Mouse (Mus musculus) liver, embryonic 15.5 days (tissue): Measurements from ENCODE around the gene Fam126b. TPM values are rescaled to one million over a fixed set of nuclear protein-coding genes. Genes with fewer than 3 reads are reported as not detected.
"Not testable (repeated sequence)": the region's sequence is repeated elsewhere in the genome, so short reads cannot be mapped to it uniquely, and the experiment has no call there.

Experiments
- ATAC-seq: fragments of 200-750 bp; cut with Nextera tagmentation; 2 replicates; pipeline ENCODE4 v1.8.0; 2017; ENCODE audit warnings: moderate number of reproducible peaks, mild to moderate bottlenecking, moderate library complexity; ENCODE audit not compliant: insufficient read depth
- H3K27ac ChIP-seq: fragments of 300-500 bp; sonication (generic); replicated peaks from 2 replicates; pipeline ENCODE4 v1.5.1; 2015; ENCODE audit warnings: mild to moderate bottlenecking, inconsistent platforms
- H3K27me3 ChIP-seq: fragments of 300-500 bp; sonication (generic); 2 replicates; pipeline ENCODE4 v1.6.1; 2015; ENCODE audit warnings: mild to moderate bottlenecking, inconsistent platforms
- H3K36me3 ChIP-seq: fragments of 300-500 bp; sonication (generic); replicated peaks from 2 replicates; pipeline ENCODE4 v1.6.1; 2015; ENCODE audit warnings: moderate library complexity, mild to moderate bottlenecking, inconsistent platforms
- H3K4me1 ChIP-seq: fragments of 300-500 bp; sonication (generic); replicated peaks from 2 replicates; pipeline ENCODE4 v1.6.1; 2015; ENCODE audit warnings: inconsistent platforms
- H3K4me2 ChIP-seq: fragments of 300-500 bp; sonication (generic); 2 replicates; pipeline ENCODE4 v1.6.1; 2015; ENCODE audit warnings: moderate library complexity, mild to moderate bottlenecking, inconsistent platforms
- H3K4me3 ChIP-seq: fragments of 300-500 bp; sonication (generic); replicated peaks from 2 replicates; pipeline ENCODE4 v1.5.1; 2015; ENCODE audit warnings: mild to moderate bottlenecking, inconsistent platforms
- H3K9ac ChIP-seq: fragments of 300-500 bp; sonication (generic); 2 replicates; pipeline ENCODE4 v1.6.1; 2015; ENCODE audit warnings: moderate library complexity, mild to moderate bottlenecking, inconsistent platforms
- H3K9me3 ChIP-seq: fragments of 300-500 bp; sonication (generic); replicated peaks from 2 replicates; pipeline ENCODE4 v1.6.1; 2016; ENCODE audit warnings: inconsistent platforms
- WGBS: fragments of 180-500 bp; shearing (Covaris S2); methylation state at CpG from one replicate; pipeline ENCODE4 v1.1.7; 2015; ENCODE audit warnings: mixed read lengths; ENCODE audit not compliant: insufficient replicate concordance; 5-methylcytosine and 5-hydroxymethylcytosine counted together
- polyA plus RNA-seq: library from polyadenylated mRNA; unstranded; fragments of >200 nt; fragmentation: Nextera tagmentation; extraction: Ambion mirVana; gene quantifications from 2 replicates; pipeline ENCODE4 v1.2.1, GENCODE M21; 2015

The Fam126b gene
- polyA plus RNA-seq: 3.5 and 3.6 TPM in 2 replicates

DNA sequence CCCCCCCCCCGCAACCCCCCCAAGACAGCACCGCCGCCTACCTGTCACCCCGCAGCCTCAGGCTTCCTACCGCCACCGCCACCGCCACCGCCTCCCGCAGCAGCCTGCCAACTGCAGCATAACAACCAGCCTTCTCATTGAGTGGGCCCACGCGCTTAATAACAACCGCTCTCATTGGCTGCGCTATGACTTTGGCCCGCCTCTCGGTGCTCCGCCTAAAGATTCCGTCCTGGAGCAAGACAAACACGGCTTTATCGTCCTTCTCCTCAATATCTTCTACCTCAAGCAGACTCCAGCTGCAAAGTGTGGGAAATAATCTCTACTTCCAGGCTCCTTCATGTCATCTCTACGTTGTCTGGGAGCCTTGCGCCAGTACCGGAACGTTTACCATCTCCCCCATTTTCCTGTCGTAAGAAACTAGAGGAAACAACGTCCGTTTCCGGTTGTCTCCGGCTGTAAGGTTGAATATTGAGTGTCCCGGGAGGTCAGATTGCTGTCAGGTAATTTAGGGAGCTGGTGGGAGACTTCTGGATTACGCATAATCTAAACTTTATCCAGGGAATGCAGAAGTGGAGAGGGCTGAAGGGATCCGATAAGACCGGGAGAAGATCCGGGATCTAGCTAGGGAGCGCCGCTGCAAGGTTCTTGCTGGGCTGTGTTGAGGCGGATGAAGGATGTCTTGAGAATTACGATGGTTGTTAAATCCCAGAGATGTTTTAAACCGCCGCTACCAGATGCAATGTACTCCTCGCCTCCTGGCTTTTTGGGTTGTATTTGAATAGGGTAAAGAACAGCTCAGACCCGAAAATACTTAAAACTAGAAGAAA, at the start of gene Fam126b, which contains the start of gene Ndufb3:
TSS of gene Fam126b (minus strand) at position 153 of the 827 bp plus-strand sequence.
TSS of gene Ndufb3 (plus strand) at position 214 of the 827 bp plus-strand sequence.
- Histone ChIP-seq H3K4me1 (peaks cover 19% of the 10 kb centered on the region), H3K4me3 (peak within 1 kb of the TSS; percentile 91), H3K36me3 (no peaks in the 10 kb centered on the region), H3K9ac (peak within 1 kb of the TSS; percentile 89), H3K9me3 (no peaks in the 10 kb centered on the region), H3K27ac (peak within 1 kb of the TSS; percentile 74), H3K4me2 (peak within 1 kb of the TSS; percentile 84), H3K27me3 (no peaks in the 10 kb centered on the region)
- WGBS: under 1% methylated on average over 41 of the region's 41 CpGs
- peak; percentile 98 for ATAC-seq

GRCm38 (mm10) chr1:58628847-58629246, 42.7 kb upstream of the Fam126b start:
- H3K36me3 ChIP-seq, H3K9me3 ChIP-seq, H3K4me1 ChIP-seq, H3K4me3 ChIP-seq, H3K27ac ChIP-seq, H3K4me2 ChIP-seq, H3K27me3 ChIP-seq, H3K9ac ChIP-seq, ATAC-seq: not testable (repeated sequence)
- 56% methylated on average over 2 of the region's 2 CpGs for WGBS

GRCm38 (mm10) chr1:58621996-58622748, 36.0 kb upstream of the Fam126b start:
- Histone ChIP-seq H3K4me3 (no peak overlapping the region), H3K9ac (no peak overlapping the region), H3K4me1 (no peaks in the 10 kb centered on the region), H3K27ac (no peak overlapping the region), H3K36me3 (no peaks in the 10 kb centered on the region), H3K27me3 (no peaks in the 10 kb centered on the region), H3K4me2 (no peak overlapping the region), H3K9me3 (no peaks in the 10 kb centered on the region)
- WGBS: 58% methylated on average over 7 of the region's 7 CpGs
- no peak for ATAC-seq

- H3K4me1 ChIP-seq: no peaks in the 10 kb centered on the region
- no peaks in the 10 kb centered on the region for H3K27me3 ChIP-seq
- H3K9ac ChIP-seq: no peak overlapping the region
- ATAC-seq: no peak
- no peak overlapping the region for H3K4me3 ChIP-seq
- no peak overlapping the region for H3K27ac ChIP-seq
- no peak overlapping the region for H3K4me2 ChIP-seq
- no peaks in the 10 kb centered on the region for H3K9me3 ChIP-seq
- no peaks in the 10 kb centered on the region for H3K36me3 ChIP-seq
- 73% methylated on average over 3 of the region's 3 CpGs for WGBS
Observed at GRCm38 (mm10) chr1:58621251-58621650, 35.1 kb upstream of the Fam126b start.

DNA sequence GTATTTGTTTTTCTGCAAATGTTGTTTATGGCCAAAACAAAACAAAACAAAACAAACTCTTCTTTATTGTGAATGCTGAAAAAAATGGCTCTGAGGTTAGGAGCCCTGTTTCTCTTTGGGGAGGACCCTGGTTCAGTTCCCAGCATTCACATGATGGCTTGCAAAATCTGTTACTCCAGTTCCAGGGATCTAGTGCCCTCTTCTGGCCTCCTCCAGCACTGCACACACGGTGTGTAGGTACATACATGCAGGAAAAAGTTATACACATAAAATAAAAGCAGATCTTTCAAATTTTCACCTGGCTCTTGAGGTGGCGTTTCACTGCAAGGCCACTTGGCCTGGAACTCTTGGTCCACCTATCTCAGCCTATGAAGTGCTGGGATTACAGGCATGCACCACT, 32.6 kb upstream of the Fam126b start:
- H3K9me3 ChIP-seq: no peaks in the 10 kb centered on the region
- WGBS: 55% methylated on average over 2 of the region's 2 CpGs
- no peaks in the 10 kb centered on the region for H3K4me1 ChIP-seq
- H3K36me3 ChIP-seq: no peaks in the 10 kb centered on the region
- no peak overlapping the region for H3K4me2 ChIP-seq
- H3K27me3 ChIP-seq: no peaks in the 10 kb centered on the region
- H3K27ac ChIP-seq: no peak overlapping the region
- no peak overlapping the region for H3K4me3 ChIP-seq
- no peak overlapping the region for H3K9ac ChIP-seq
- no peak for ATAC-seq

DNA sequence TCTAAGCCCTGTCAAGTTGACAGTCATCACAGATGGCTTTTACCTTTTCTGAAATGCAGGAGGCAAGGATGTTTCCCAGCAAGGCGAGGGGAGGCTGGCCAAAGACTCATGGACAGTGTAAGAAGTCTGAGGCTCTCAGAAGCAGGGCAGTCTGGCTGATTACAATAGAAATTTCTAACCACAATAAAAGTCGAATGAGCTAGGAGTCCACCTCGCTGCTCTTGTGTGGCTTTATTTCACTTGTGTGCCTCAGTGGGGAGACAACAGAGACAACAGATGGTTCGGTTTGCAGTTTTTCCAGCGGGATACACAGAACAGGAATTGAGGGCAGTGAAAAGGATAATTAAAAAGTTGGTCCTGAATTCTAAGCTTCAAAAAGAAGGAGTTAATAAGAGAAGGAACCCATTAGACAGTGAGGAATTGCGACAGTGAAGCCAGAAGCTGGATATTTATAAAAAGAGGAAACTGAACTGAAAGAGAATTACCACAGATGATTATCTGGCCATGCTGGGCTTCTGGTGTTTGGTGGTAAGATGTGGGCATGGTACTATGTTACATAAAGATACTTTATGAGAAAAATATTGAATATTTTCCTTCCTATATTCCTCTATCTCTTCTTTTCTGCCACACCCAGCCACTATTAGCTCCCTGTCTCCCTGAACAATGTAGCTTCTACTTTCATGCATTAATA, 32.0 kb upstream of the Fam126b start:
- 22% methylated on average over 6 of the region's 6 CpGs for WGBS
- no peaks in the 10 kb centered on the region for H3K36me3 ChIP-seq
- H3K4me2 ChIP-seq: no peak overlapping the region

DNA sequence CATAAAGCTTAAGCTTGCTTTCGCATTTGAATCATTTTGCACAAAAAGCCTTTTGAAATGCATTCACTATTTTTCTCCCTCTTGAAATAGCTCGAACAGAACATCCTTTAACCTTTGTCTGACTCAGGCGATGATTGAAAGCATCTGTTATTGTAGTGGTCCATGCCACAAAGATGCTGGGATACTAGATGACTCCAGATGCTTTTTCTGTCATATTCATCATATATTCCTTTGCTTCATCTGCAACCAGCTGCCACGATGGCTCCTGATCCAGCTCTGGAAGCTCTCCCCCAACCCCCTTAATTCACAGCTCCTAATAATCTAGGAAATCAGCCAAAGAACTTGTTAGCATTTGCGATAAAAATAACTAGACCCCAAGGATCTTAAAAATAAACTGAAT, 31.0 kb upstream of the Fam126b start:
- Histone ChIP-seq H3K9ac (no peak overlapping the region), H3K27me3 (no peaks in the 10 kb centered on the region), H3K4me3 (no peak overlapping the region), H3K36me3 (no peaks in the 10 kb centered on the region), H3K27ac (no peak overlapping the region), H3K9me3 (no peaks in the 10 kb centered on the region), H3K4me1 (no peaks in the 10 kb centered on the region), H3K4me2 (no peak overlapping the region)
- WGBS: 60% methylated on average over 5 of the region's 5 CpGs
- no peak for ATAC-seq

More for the DNA sequence above, 32.0 kb upstream of the Fam126b start:
- Histone ChIP-seq H3K9me3 (no peaks in the 10 kb centered on the region), H3K27ac (no peak overlapping the region), H3K27me3 (no peaks in the 10 kb centered on the region), H3K4me1 (no peaks in the 10 kb centered on the region), H3K4me3 (no peak overlapping the region), H3K9ac (no peak overlapping the region)
- no peak for ATAC-seq

- Histone ChIP-seq H3K9ac (no peak overlapping the region), H3K9me3 (no peaks in the 10 kb centered on the region), H3K36me3 (no peaks in the 10 kb centered on the region), H3K4me1 (no peaks in the 10 kb centered on the region), H3K4me2 (no peak overlapping the region), H3K27me3 (no peaks in the 10 kb centered on the region), H3K27ac (no peak overlapping the region), H3K4me3 (no peak overlapping the region)
- no peak for ATAC-seq
- WGBS: 44% methylated on average over 3 of the region's 3 CpGs
Observed at GRCm38 (mm10) chr1:58616176-58616575, 30.1 kb upstream of the Fam126b start.

DNA sequence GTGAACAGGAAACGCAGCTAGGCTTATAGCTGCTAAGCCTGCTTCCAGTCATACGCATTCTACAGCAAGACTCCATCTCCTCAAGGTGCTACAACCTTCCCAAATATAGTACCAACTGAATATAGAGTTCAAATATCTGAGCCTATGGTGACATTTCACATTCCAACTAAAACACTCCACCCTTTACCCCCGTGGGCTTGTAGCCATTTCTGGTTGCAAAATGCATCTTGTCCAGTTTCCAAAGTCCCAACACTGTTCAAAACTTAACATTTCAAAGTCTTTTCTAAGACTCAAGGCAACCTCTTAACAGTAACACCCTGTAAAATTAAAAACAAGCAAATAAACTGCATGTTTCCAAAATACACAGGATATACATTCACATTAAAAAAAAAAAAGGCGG, 29.0 kb upstream of the Fam126b start:
- Histone ChIP-seq H3K9me3 (no peaks in the 10 kb centered on the region), H3K4me3 (no peak overlapping the region), H3K4me1 (no peaks in the 10 kb centered on the region), H3K9ac (no peak overlapping the region), H3K4me2 (no peak overlapping the region), H3K36me3 (no peaks in the 10 kb centered on the region), H3K27ac (no peak overlapping the region), H3K27me3 (no peaks in the 10 kb centered on the region)
- 63% methylated on average over 4 of the region's 4 CpGs for WGBS
- no peak for ATAC-seq

DNA sequence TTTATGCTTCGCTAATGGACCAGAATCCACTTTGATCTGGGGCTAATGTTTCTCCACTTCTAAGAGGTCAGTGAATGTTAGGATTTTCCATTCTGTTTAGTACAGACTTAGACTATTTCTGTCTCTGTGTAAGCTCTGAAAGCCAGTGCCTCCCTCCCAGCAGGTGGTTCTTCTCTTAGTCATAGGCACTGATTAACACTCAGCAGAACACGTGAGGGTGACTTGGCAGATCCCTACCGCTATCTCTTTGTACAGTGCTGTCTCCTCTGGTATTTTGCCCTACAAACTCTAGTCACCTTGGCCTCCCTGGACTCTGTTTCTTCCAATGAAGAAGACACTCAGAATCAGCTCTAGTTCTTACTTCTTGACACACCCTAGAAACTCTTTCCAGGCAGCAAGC, 28.3 kb upstream of the Fam126b start:
- no peak for ATAC-seq
- no peak overlapping the region for H3K4me2 ChIP-seq
- H3K4me1 ChIP-seq: no peaks in the 10 kb centered on the region
- H3K9me3 ChIP-seq: no peaks in the 10 kb centered on the region
- H3K36me3 ChIP-seq: no peaks in the 10 kb centered on the region
- H3K27ac ChIP-seq: no peak overlapping the region
- no peaks in the 10 kb centered on the region for H3K27me3 ChIP-seq
- WGBS: 51% methylated on average over 3 of the region's 3 CpGs
- no peak overlapping the region for H3K4me3 ChIP-seq
- no peak overlapping the region for H3K9ac ChIP-seq

DNA sequence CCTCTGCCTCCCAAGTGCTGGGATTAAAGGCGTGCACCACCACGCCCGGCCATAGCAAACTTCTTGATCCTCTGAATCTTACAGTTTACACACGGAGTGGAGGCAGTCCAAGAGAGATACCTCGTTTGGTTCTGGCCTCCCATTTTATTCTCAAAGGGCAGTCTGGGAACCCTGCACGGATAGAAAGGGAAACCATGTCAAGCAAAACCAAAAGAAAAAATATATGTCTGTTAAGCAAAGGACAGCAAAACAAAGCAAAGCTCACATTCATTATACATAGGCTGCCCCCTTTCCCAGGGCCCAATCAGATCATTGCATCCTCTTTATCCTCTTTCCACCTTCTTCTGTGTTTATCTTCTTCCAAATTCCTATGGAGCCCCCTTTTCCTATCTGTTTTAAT, 27.7 kb upstream of the Fam126b start:
- H3K9me3 ChIP-seq: no peaks in the 10 kb centered on the region
- WGBS: 53% methylated on average over 6 of the region's 6 CpGs

More for the DNA sequence above, 27.7 kb upstream of the Fam126b start:
- H3K9ac ChIP-seq: no peak overlapping the region
- no peak for ATAC-seq
- H3K27me3 ChIP-seq: no peaks in the 10 kb centered on the region
- no peaks in the 10 kb centered on the region for H3K36me3 ChIP-seq
- no peak overlapping the region for H3K4me2 ChIP-seq
- H3K4me1 ChIP-seq: no peaks in the 10 kb centered on the region
- no peak overlapping the region for H3K27ac ChIP-seq
- no peak overlapping the region for H3K4me3 ChIP-seq
